Mouse (Mus musculus) bone marrow, adult 2 months (tissue): ENCODE measurements around the gene Robo2.

Experiments
- CTCF ChIP-seq: fragments of 200-500 bp; IDR thresholded peaks from 2 replicates; pipeline ENCODE4 v1.5.1; 2011; ENCODE audit warnings: low read length, control low read depth; ENCODE audit not compliant: control insufficient read depth, insufficient read depth
- POLR2A ChIP-seq: fragments of 200-500 bp; IDR thresholded peaks from 2 replicates; pipeline ENCODE4 v1.6.1; 2011; ENCODE audit warnings: low read depth, mild to moderate bottlenecking, control low read depth, low read length, borderline replicate concordance; ENCODE audit not compliant: control insufficient read depth

- TF ChIP-seq CTCF (no peak), POLR2A (no peak)
Measured at GRCm38 (mm10) chr16:74408566-74408965, 3.1 kb downstream of the Robo2 start.
